Mouse (Mus musculus): Measurements from ENCODE around the gene Utrn. TPM values are rescaled to one million over a fixed set of nuclear protein-coding genes. Genes with fewer than 3 reads are reported as not detected.
A peak's percentile ranks its signal among the peaks of the same experiment; 100 is the strongest.

The Utrn gene
- 10 to 100 TPM; 34.0 to 35.6 TPM for total RNA-seq (2021)

- DNase-seq: peak; percentile 45 to 64
These were observed at the start of gene Utrn for GRCm38 (mm10) chr10:12869029-12869671. Gene Utrn, minus strand, starts transcription at chr10:12869365.

DNA sequence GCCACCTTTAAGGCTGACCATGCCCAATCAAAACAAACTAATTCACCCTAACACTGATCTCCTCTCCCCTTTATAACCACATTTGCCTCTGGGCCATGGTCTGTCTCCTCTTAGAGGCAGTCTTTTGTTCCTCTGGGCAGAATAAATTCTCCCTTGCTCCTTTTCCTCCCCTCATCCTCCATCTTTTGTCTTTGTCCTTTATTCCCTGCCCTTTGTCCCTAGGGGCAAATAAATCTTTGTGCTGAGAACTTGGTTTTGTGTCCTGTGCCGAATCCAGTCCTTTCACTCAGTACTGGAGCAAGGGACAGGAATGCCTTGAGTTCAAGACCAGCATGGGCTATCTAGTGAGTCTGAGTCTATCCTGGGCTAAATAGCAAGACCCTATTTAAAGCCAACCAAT is 48.5 kb upstream of the Utrn start:
- no peak for DNase-seq

GRCm38 (mm10) chr10:12916376-12916775 is 47.2 kb upstream of the Utrn start:
- DNase-seq: no peak

- no peak for DNase-seq
These were observed 46.7 kb upstream of the Utrn start for GRCm38 (mm10) chr10:12915826-12916225.

DNA sequence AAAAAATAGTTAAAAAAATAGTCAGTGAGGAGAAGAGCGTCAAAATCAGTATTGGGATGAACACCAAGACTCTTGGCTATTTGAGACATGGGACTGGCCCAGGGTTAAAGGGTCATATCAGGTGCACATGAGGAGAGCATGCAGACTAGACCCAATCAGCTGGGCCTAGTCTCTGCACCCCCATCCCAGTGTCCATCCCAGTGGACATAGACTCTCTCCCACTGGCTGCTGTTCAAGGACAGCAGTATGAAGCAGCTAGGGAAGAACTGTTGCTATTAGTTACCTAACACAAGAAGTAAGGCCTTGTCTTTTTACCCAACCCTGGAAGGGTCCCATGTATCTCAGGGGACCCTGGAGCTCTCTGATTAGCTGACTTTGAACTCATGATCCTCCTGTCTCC is 45.0 kb upstream of the Utrn start:
- no peak for DNase-seq

GRCm38 (mm10) chr10:12911981-12912530 is 42.9 kb upstream of the Utrn start:
- DNase-seq: peak in 1 of 2 experiments; percentile 14

DNA sequence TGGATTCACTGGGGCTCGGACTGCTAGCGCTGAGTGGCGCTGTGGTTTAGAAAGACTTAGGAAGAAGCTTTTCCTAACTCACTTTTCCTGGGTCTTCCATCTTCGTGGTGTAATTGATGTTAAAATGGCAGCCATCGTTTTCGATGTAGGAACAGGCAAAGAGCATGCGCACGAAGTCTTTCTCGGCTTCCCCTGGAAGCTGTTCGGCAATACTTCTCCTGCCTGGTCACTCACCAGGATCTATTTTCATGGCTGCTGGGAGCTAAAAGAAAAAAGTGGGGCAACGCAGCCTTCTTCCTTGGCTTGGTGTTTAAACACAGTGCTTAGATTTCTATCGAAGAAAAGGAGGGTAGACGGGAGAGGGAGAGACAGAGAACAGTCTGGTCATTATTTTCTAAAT is 42.3 kb upstream of the Utrn start:
- DNase-seq: no peak

- DNase-seq: no peak
These were observed 40.7 kb upstream of the Utrn start for GRCm38 (mm10) chr10:12909891-12910290.

- DNase-seq: no peak
These were observed 40.0 kb upstream of the Utrn start for GRCm38 (mm10) chr10:12909179-12909578.

- DNase-seq: no peak
These were observed 35.0 kb upstream of the Utrn start for GRCm38 (mm10) chr10:12904140-12904528.

DNA sequence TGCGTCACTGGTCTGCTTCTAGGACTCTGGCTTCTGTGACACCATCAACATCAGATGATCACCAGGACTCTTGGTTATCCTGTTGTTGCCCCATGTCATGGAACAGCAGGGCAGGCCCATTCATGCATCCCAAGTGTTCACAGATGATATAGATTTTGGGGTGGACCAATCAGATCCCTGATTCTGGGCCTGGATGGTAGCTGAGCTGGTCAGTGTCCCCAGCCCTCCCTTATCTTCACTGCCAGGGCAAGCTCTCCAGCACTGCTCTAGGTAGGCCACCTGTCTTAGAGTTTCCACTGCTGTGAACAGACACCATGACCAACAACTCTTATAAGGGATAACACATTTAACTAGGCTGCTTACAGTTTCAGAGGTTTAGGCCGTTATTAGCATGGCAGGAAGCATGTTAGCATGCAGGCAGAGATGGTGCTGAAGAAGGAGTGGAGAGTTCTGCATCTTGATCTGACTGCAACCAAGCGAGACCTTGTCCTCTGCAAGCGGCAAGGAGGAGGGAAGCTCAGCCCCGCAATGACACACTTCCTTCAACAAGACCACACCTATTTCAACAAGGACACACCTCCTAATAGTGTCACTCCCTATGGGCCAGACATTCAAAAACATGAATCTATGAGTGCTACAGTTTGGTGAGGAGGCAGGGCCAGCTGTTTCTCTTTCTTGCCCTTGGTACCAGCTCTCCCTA is 34.4 kb upstream of the Utrn start:
- DNase-seq: no peak

DNA sequence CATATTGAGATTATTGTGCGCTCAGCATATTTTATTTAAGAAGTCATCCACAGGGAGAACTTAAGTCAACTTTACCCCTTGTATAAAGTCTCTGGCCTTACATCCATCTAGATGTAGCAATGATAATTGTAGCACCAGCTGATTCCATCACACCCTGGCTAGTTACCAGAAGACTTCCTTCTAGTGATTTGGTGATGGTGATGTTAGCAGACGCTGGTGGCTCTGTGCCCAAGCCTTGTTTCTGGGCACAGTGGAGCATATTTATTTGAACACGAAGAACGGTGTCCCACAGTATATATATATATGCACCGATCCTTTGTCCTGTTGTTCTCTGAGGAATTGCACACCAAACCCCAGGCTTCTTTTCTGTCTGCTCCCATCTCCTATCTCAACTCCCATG is 30.7 kb upstream of the Utrn start:
- DNase-seq: no peak

DNA sequence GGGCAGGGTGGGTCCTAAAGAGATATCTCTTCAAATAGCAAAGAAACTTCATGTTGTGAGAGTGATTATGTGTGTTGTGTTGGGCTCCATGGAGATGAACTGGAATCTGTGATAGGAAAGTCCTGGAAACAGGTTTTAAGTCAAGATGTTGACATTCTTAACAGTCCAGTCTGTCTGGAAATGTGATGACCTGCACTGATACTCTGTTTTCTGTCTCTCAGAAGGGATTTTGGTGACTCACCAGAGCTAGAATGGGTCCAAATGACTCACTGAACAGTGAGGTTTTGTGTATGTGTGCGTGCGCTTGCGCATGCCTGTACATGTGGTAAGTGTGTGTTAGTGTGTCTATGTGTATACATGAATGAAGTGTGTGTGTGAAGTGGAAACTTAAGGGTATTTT is 24.2 kb upstream of the Utrn start:
- no peak for DNase-seq

DNA sequence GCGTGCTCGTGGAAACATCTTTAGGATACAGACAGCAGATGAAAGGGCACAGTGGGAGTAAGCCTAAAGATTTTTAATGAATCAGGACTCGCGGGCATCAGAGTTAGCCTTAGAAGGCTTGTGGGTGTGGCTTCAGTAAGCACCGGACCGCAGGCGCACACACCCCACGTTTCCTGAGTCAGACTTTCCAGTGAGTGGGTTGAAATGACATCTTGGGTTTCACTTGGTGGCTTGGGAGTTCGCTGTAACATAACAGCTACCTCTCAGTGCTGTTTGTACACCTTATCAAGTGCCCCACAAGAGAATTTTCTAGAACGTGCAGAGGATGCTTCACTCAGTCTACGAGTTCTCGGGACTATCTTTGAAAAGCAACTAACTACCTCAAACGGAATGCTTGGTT is 19.2 kb upstream of the Utrn start:
- no peak for DNase-seq

DNA sequence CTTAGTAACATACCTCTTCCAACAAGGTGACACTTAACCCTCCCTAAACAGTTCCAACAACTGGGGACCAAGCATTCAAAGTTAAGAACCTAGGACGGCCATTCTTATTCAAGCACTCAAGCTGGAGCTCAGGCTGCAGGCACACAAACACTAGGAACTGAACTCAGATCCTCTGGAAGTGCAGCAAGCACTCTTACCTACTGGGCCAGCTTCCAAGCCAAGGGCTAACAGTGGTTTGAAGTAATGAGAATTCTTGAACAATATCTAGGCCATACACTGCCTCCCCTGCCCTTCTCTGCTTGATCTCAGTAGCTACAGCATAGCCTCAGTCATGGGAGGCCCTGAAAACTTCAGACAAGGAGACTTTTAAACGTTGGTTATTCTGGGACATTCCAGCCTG is 18.6 kb upstream of the Utrn start:
- no peak for DNase-seq

- DNase-seq: no peak
These were observed 15.3 kb upstream of the Utrn start for GRCm38 (mm10) chr10:12884308-12884948.

- no peak for DNase-seq
These were observed 12.7 kb upstream of the Utrn start for GRCm38 (mm10) chr10:12881911-12882310.

- DNase-seq: no peak
These were observed 10.1 kb upstream of the Utrn start for GRCm38 (mm10) chr10:12879313-12879695.

DNA sequence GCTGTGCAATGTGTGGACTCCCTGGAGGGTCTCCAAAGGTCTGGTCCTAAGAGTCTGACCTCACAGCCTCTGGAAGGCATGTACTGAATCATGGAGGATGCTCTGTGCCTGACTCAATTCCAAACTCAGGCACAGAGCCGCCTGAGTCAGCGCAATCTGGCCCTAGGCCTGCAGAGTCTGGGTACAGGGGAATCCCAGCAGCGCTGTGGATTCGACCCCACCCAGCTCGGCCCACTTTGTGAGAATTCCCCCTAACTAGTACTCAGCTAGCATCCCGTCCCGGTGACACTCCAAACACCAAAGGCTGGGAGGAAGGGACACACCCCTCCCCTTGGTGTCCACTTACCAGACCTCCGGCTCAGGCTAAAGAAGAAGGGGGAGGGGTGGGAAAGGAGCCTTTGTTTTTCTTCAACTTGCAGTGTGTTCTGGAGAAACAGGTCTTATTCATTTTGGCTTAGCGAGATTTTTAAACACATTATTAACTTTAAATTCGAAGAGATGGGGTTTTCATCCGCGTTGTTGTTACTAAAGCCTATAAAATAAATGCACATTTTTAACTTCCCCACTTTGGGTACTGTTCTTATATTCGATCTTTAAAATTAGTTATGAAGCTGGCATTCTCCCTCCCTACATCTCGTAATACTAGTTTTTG is 9.6 kb upstream of the Utrn start:
- DNase-seq: no peak

DNA sequence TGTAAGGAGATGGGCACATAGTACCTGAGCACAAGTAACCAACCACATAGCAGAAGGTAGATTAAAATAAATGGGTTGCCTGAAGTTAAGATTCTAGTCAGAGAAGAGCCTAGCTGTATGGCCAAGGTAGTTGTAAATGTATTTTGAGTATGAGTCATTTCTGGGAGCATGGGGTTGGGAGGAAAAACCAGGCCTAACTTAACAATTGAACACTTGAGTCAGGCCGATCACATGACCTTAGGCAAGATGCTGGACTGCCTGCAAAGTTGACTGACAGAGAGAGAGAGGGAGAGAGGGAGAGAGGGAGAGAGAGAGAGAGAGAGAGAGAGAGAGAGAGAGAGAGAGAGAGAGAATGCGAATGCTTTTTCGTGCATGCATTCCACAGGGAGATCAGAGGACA is 7.3 kb upstream of the Utrn start:
- no peak for DNase-seq

GRCm38 (mm10) chr10:12875410-12875809 is 6.2 kb upstream of the Utrn start:
- no peak for DNase-seq

DNA sequence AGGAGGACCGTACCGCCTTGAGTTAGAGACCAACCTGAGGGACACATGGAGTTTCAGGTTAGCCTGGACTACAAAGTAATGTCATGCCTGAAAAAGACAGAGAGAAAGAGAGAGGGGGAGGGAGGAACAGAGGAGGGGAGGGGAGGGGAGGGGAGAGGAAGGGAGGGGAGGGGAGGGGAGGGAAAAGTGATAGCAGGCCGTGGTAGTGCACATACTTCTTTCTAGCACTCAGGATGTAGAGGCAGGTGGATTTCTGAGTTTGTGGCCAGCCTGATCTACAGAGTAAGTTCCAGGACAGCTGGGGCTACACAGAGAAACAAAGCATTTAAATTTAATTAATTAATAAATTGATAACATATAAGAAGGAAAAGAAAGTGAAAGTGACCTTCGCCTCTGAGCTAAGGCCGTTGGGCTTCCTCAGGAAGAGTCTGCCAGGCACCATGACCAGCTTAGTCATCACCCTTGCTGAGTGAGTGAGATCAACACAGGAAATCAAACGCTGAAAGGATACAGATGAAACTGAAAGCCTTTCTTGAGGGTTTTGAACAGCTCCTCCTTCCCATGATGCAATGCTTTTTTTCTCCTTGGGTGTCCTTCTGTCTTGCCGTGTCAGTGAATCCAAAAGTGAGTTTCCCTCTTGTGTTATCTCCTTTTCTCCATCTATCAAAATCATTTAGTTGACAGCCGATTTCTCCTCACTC is 5.6 kb upstream of the Utrn start:
- no peak for DNase-seq

DNA sequence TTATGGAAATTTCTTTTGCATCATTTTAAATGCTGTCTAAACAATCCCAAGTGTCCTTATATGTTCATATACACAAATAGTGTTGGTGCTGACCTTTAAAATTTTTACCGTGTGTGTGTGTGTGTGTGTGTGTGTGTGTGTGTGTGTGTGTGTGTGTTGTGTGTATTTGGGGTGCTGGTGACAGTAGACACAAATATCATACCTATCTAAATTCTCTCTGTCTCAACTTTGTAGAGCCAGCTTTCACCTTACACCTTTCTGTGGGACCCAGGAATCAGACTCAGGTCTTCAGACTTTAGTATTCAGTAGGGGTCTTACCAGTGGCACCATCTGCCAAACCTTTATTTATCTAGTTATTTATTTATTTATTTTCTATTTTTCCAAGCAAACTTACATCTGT is 681 bp upstream of the Utrn start:
- DNase-seq: no peak

Data from layer of hippocampus, postnatal 36 days (tissue).